Mouse (Mus musculus): Measurements from ENCODE around the gene Il1rl2. TPM values are rescaled to one million over a fixed set of nuclear protein-coding genes. Genes with fewer than 3 reads are reported as not detected.

Gene Il1rl2
- total RNA-seq, 2 experiments from 2014 or later: 4.3 to 5.1 TPM

- no peak for DNase-seq
Observed at GRCm38 (mm10) chr1:40324955-40325702, 719 bp downstream of the Il1rl2 start.

GRCm38 (mm10) chr1:40325711-40326327, 1.4 kb downstream of the Il1rl2 start:
- DNase-seq: no peak

GRCm38 (mm10) chr1:40327604-40328003, 3.2 kb downstream of the Il1rl2 start:
- DNase-seq: no peak

GRCm38 (mm10) chr1:40329526-40329925, 5.1 kb downstream of the Il1rl2 start:
- no peak for DNase-seq

GRCm38 (mm10) chr1:40330181-40330580, 5.8 kb downstream of the Il1rl2 start:
- no peak for DNase-seq

- no peak for DNase-seq
Observed at GRCm38 (mm10) chr1:40339346-40339745, 14.9 kb downstream of the Il1rl2 start.

GRCm38 (mm10) chr1:40340102-40340501, 15.7 kb downstream of the Il1rl2 start:
- DNase-seq: no peak

- DNase-seq: no peak
Observed at GRCm38 (mm10) chr1:40352158-40352903, 27.9 kb downstream of the Il1rl2 start.

- no peak for DNase-seq
Observed at GRCm38 (mm10) chr1:40352904-40353286, 28.5 kb downstream of the Il1rl2 start.

GRCm38 (mm10) chr1:40354665-40355064, 30.3 kb downstream of the Il1rl2 start:
- no peak for DNase-seq

GRCm38 (mm10) chr1:40355431-40355843, 31.0 kb downstream of the Il1rl2 start:
- DNase-seq: no peak

- no peak for DNase-seq
Observed at GRCm38 (mm10) chr1:40355904-40356521, 31.6 kb downstream of the Il1rl2 start.

GRCm38 (mm10) chr1:40357921-40358320, 33.5 kb downstream of the Il1rl2 start:
- no peak for DNase-seq

- DNase-seq: no peak
Observed at GRCm38 (mm10) chr1:40358351-40358750, 33.9 kb downstream of the Il1rl2 start.

GRCm38 (mm10) chr1:40358771-40359181, 34.4 kb downstream of the Il1rl2 start:
- peak; percentile 23 for DNase-seq

GRCm38 (mm10) chr1:40359731-40360130, 35.3 kb downstream of the Il1rl2 start:
- DNase-seq: no peak

GRCm38 (mm10) chr1:40360969-40361368, 36.6 kb downstream of the Il1rl2 start:
- DNase-seq: no peak

- DNase-seq: no peak
Observed at GRCm38 (mm10) chr1:40361596-40361995, 37.2 kb downstream of the Il1rl2 start.

GRCm38 (mm10) chr1:40362784-40363183, 38.4 kb downstream of the Il1rl2 start:
- DNase-seq: no peak

GRCm38 (mm10) chr1:40372951-40373350, 48.5 kb downstream of the Il1rl2 start:
- no peak for DNase-seq

- DNase-seq: peak; percentile 46
Observed at GRCm38 (mm10) chr1:40375148-40375547, 50.7 kb downstream of the Il1rl2 start.

- DNase-seq: no peak
Observed at GRCm38 (mm10) chr1:40376745-40377144, 52.3 kb downstream of the Il1rl2 start.

GRCm38 (mm10) chr1:40378794-40379193, 54.4 kb downstream of the Il1rl2 start:
- peak; percentile 76 for DNase-seq
